Mouse (Mus musculus): ENCODE measurements around the gene Sdc4. TPM values are rescaled to one million over a fixed set of nuclear protein-coding genes. Genes with fewer than 3 reads are reported as not detected.

Gene Sdc4
- polyA plus RNA-seq, 1 experiment from 2014 or later = 55.0 TPM

GRCm38 (mm10) chr2:164430697-164431096, 13.0 kb downstream of the Sdc4 start:
- Histone ChIP-seq H3K9ac (no peak overlapping the region), H3K27me3 (peaks cover 22% of the 10 kb centered on the region; the same call in 1 of the 2 replicates), H3K27ac (replicated peaks) (no peak overlapping the region; the same call in 1 of the 2 replicates), H3K9me3 (replicated peaks) (no peaks in the 10 kb centered on the region), H3K4me1 (replicated peaks) (peaks cover 4% of the 10 kb centered on the region), H3K4me2 (no peak overlapping the region), H3K36me3 (replicated peaks) (peaks cover 25% of the 10 kb centered on the region; the same call in 1 of the 2 replicates), H3K4me3 (replicated peaks) (no peak overlapping the region)
- WGBS (ENCODE audit: insufficient replicate concordance) = 9% methylated on average over 7 of the region's 7 CpGs
- ATAC-seq (ENCODE audit: insufficient read depth) = no peak

- Histone ChIP-seq H3K9ac (no peak overlapping the region), H3K4me1 (replicated peaks) (peaks cover 4% of the 10 kb centered on the region), H3K4me2 (no peak overlapping the region), H3K4me3 (replicated peaks) (no peak overlapping the region), H3K9me3 (replicated peaks) (no peaks in the 10 kb centered on the region), H3K27me3 (peaks cover 22% of the 10 kb centered on the region; the same call in 1 of the 2 replicates), H3K27ac (replicated peaks) (no peak overlapping the region; the same call in 1 of the 2 replicates), H3K36me3 (replicated peaks) (peaks cover 29% of the 10 kb centered on the region; the same call in 1 of the 2 replicates)
- WGBS (ENCODE audit: insufficient replicate concordance) = 34% methylated on average over 15 of the region's 15 CpGs
- ATAC-seq (ENCODE audit: insufficient read depth) = no peak
Observed at GRCm38 (mm10) chr2:164429881-164430615, 13.6 kb downstream of the Sdc4 start.

- WGBS (ENCODE audit: insufficient replicate concordance) = 32% methylated on average over 5 of the region's 5 CpGs
- peaks cover 4% of the 10 kb centered on the region; the same call in 1 of the 2 replicates for H3K4me1 ChIP-seq (replicated peaks)
Observed at GRCm38 (mm10) chr2:164428451-164428850, 15.2 kb downstream of the Sdc4 start.

GRCm38 (mm10) chr2:164426952-164427351, 16.7 kb downstream of the Sdc4 start:
- peaks cover 17% of the 10 kb centered on the region; the same call in 1 of the 2 replicates for H3K27me3 ChIP-seq
- H3K27ac ChIP-seq (replicated peaks) = no peak overlapping the region
- peaks cover 4% of the 10 kb centered on the region; the same call in 1 of the 2 replicates for H3K4me1 ChIP-seq (replicated peaks)
- no peaks in the 10 kb centered on the region for H3K9me3 ChIP-seq (replicated peaks)
- ATAC-seq (ENCODE audit: insufficient read depth) = no peak
- no peak overlapping the region for H3K4me3 ChIP-seq (replicated peaks)
- peaks cover 39% of the 10 kb centered on the region for H3K36me3 ChIP-seq (replicated peaks)
- no peak overlapping the region for H3K4me2 ChIP-seq
- no peak overlapping the region for H3K9ac ChIP-seq
- 50% methylated on average over 5 of the region's 5 CpGs for WGBS (ENCODE audit: insufficient replicate concordance)

More at GRCm38 (mm10) chr2:164428451-164428850, 15.2 kb downstream of the Sdc4 start:
- H3K9ac ChIP-seq = no peak overlapping the region
- no peak for ATAC-seq (ENCODE audit: insufficient read depth)
- no peak overlapping the region for H3K27ac ChIP-seq (replicated peaks)
- H3K4me2 ChIP-seq = no peak overlapping the region
- H3K27me3 ChIP-seq = peaks cover 20% of the 10 kb centered on the region; the same call in 1 of the 2 replicates
- H3K4me3 ChIP-seq (replicated peaks) = no peak overlapping the region
- peaks cover 39% of the 10 kb centered on the region for H3K36me3 ChIP-seq (replicated peaks)
- H3K9me3 ChIP-seq (replicated peaks) = no peaks in the 10 kb centered on the region

- peaks cover 12% of the 10 kb centered on the region; the same call in 1 of the 2 replicates for H3K27me3 ChIP-seq
- no peaks in the 10 kb centered on the region for H3K9me3 ChIP-seq (replicated peaks)
- H3K4me3 ChIP-seq (replicated peaks) = no peak overlapping the region
- no peaks in the 10 kb centered on the region; the same call in 1 of the 2 replicates for H3K4me1 ChIP-seq (replicated peaks)
- 11% methylated on average over 12 of the region's 12 CpGs for WGBS (ENCODE audit: insufficient replicate concordance)
- H3K9ac ChIP-seq = no peak overlapping the region
- H3K27ac ChIP-seq (replicated peaks) = no peak overlapping the region
- no peak overlapping the region for H3K4me2 ChIP-seq
- peaks cover 39% of the 10 kb centered on the region for H3K36me3 ChIP-seq (replicated peaks)
- ATAC-seq (ENCODE audit: insufficient read depth) = no peak
Observed at GRCm38 (mm10) chr2:164426121-164426520, 17.6 kb downstream of the Sdc4 start.

- Histone ChIP-seq H3K9ac (no peak overlapping the region), H3K4me3 (replicated peaks) (no peak overlapping the region), H3K4me2 (no peak overlapping the region), H3K4me1 (replicated peaks) (no peaks in the 10 kb centered on the region), H3K9me3 (replicated peaks) (no peaks in the 10 kb centered on the region), H3K27ac (replicated peaks) (no peak overlapping the region), H3K36me3 (replicated peaks) (peaks cover 39% of the 10 kb centered on the region), H3K27me3 (peaks cover 12% of the 10 kb centered on the region; the same call in 1 of the 2 replicates)
- ATAC-seq (ENCODE audit: insufficient read depth) = no peak
- WGBS (ENCODE audit: insufficient replicate concordance) = 61% methylated on average over 5 of the region's 5 CpGs
Observed at GRCm38 (mm10) chr2:164425401-164425800, 18.3 kb downstream of the Sdc4 start.

GRCm38 (mm10) chr2:164424406-164424805, 19.3 kb downstream of the Sdc4 start:
- Histone ChIP-seq H3K27ac (replicated peaks) (no peak overlapping the region), H3K36me3 (replicated peaks) (peaks cover 39% of the 10 kb centered on the region), H3K4me2 (no peak overlapping the region), H3K4me1 (replicated peaks) (no peaks in the 10 kb centered on the region), H3K27me3 (peaks cover 8% of the 10 kb centered on the region; the same call in 1 of the 2 replicates), H3K9ac (no peak overlapping the region), H3K9me3 (replicated peaks) (no peaks in the 10 kb centered on the region), H3K4me3 (replicated peaks) (no peak overlapping the region)
- 73% methylated on average over 8 of the region's 8 CpGs for WGBS (ENCODE audit: insufficient replicate concordance)
- ATAC-seq (ENCODE audit: insufficient read depth) = no peak

GRCm38 (mm10) chr2:164423464-164423863, 20.2 kb downstream of the Sdc4 start:
- H3K4me2 ChIP-seq = no peak overlapping the region
- 68% methylated on average over 11 of the region's 11 CpGs for WGBS (ENCODE audit: insufficient replicate concordance)
- no peaks in the 10 kb centered on the region for H3K9me3 ChIP-seq (replicated peaks)
- 0 out of 2 replicates have a peak, but pooled peaks cover 2% of the 10 kb centered on the region for H3K4me1 ChIP-seq (replicated peaks)
- no peaks in the 10 kb centered on the region for H3K27me3 ChIP-seq
- no peak overlapping the region for H3K9ac ChIP-seq
- no peak overlapping the region for H3K4me3 ChIP-seq (replicated peaks)
- ATAC-seq (ENCODE audit: insufficient read depth) = no peak
- H3K36me3 ChIP-seq (replicated peaks) = peaks cover 30% of the 10 kb centered on the region
- H3K27ac ChIP-seq (replicated peaks) = no peak overlapping the region

- H3K36me3 ChIP-seq (replicated peaks) = peaks cover 26% of the 10 kb centered on the region
- ATAC-seq (ENCODE audit: insufficient read depth) = no peak
- 66% methylated on average over 15 of the region's 15 CpGs for WGBS (ENCODE audit: insufficient replicate concordance)
Observed at GRCm38 (mm10) chr2:164422675-164423393, 20.9 kb downstream of the Sdc4 start.

GRCm38 (mm10) chr2:164421979-164422378, 21.7 kb downstream of the Sdc4 start:
- Histone ChIP-seq H3K27me3 (no peaks in the 10 kb centered on the region), H3K9ac (no peak overlapping the region), H3K9me3 (replicated peaks) (no peaks in the 10 kb centered on the region), H3K4me1 (replicated peaks) (peaks cover 2% of the 10 kb centered on the region; the same call in 1 of the 2 replicates), H3K4me2 (no peak overlapping the region), H3K4me3 (replicated peaks) (no peak overlapping the region), H3K36me3 (replicated peaks) (peaks cover 20% of the 10 kb centered on the region), H3K27ac (replicated peaks) (no peak overlapping the region)
- 74% methylated on average over 8 of the region's 8 CpGs for WGBS (ENCODE audit: insufficient replicate concordance)
- no peak for ATAC-seq (ENCODE audit: insufficient read depth)

More at GRCm38 (mm10) chr2:164422675-164423393, 20.9 kb downstream of the Sdc4 start:
- H3K27ac ChIP-seq (replicated peaks) = no peak overlapping the region
- H3K4me1 ChIP-seq (replicated peaks) = 0 out of 2 replicates have a peak, but pooled peaks cover 2% of the 10 kb centered on the region
- H3K9me3 ChIP-seq (replicated peaks) = no peaks in the 10 kb centered on the region
- H3K4me2 ChIP-seq = no peak overlapping the region
- H3K9ac ChIP-seq = no peak overlapping the region
- no peaks in the 10 kb centered on the region for H3K27me3 ChIP-seq
- no peak overlapping the region for H3K4me3 ChIP-seq (replicated peaks)

- Histone ChIP-seq H3K4me1 (replicated peaks) (peaks cover 2% of the 10 kb centered on the region; the same call in 1 of the 2 replicates), H3K4me2 (no peak overlapping the region), H3K27me3 (no peaks in the 10 kb centered on the region), H3K36me3 (replicated peaks) (peaks cover 18% of the 10 kb centered on the region), H3K27ac (replicated peaks) (no peak overlapping the region), H3K9ac (no peak overlapping the region), H3K9me3 (replicated peaks) (no peaks in the 10 kb centered on the region), H3K4me3 (replicated peaks) (no peak overlapping the region)
- WGBS (ENCODE audit: insufficient replicate concordance) = 63% methylated on average over 7 of the region's 7 CpGs
- no peak for ATAC-seq (ENCODE audit: insufficient read depth)
Observed at GRCm38 (mm10) chr2:164421306-164421705, 22.4 kb downstream of the Sdc4 start.

All from liver, embryonic 15.5 days (tissue).